Mouse (Mus musculus) mouse trophoblast stem cell (cell line): ENCODE measurements around the gene Slco4c1.

ENCODE experiments used
- in situ Hi-C, 2 experiments: fragments of 300-500 bp; cut with MseI, MboI; formaldehyde crosslinking; loops; 2 replicates in 1 of 2; 3 replicates in 1 of 2; pipeline ENCODE4 v1.15.1; 2025

Slco4c1 gene

DNA sequence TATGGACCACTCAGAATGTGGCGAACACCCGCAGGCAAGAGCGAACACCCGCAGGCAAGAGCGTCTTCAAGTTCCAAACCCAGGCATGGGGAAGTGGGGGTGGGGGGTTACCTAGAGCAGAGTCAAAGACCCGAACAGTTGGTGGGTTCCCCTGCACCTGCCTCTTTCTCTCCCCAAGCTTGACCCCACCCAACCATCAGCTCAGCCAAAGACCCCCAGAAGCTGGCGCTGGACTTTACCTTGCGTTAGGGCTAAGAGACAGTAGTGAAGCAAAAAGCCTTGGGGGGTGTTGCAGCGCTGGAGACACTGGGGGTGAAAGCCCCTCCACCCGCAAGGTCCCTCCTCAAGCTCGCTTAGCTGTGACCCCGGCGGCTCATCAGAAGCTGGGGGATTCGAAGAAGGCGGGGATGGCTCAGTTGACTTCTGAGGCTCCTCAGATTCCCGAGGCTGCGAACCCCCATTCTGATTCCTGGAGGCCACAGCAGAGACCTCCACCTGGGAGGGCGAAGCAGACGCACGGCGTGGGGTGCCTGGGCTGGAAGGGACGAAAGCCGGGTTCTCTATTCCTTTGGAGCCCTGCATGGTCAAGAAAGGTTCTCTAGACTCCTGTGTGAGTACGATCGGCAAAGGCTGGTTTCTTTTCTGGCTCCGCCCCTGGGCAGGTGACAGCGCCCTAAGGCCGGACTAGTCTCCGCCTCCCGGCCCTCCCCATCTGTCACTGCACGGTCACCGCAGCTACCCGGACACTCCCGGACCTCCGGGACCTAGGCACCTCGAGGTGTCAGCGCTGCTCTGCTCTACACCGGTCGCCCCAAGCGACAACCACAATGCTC, at the start of gene Slco4c1:
Gene Slco4c1, minus strand, starts transcription at position 644 of the 833 bp plus-strand sequence.
- in situ Hi-C loops: no loop called here

DNA sequence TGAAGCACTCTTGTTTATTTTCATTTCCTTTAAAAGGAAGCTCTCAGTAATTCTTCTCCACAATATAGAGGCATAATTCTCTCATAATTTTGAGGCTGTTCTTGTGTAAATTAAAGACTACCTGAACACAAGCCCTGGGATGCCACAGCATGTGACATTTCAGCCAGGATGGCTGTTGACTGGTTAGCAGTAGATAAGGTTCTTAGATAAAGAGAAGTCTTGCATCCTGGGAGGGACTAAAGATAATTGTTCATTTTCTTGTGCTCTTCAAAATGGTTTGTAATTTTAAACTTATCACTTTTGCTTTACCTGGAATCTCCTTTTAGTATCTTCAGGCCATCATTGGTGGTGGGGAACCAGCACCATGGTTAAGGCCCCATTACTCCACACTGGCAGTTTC, 45.4 kb upstream of the Slco4c1 start:
- in situ Hi-C loops: no loop called here

DNA sequence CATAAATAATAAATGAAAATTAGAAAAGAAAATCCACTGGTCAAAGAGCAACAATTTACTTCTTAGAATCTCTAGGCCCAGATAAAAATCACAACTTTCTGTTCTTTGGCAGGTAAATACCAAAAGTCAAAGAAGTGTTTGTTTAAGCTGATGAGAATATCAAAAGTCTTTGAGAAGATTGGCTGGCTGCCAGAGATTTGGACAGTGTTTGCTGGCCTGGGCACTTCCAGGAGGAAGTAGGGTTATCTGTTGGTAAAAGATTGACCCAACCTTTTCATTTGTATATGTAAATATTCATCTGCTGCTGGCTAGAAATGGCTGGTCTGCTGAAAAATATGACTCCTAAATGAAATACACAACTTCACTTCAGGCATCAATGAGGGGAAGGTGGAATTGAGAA, 11.8 kb upstream of the Slco4c1 start:
- in situ Hi-C loops: no loop called here

DNA sequence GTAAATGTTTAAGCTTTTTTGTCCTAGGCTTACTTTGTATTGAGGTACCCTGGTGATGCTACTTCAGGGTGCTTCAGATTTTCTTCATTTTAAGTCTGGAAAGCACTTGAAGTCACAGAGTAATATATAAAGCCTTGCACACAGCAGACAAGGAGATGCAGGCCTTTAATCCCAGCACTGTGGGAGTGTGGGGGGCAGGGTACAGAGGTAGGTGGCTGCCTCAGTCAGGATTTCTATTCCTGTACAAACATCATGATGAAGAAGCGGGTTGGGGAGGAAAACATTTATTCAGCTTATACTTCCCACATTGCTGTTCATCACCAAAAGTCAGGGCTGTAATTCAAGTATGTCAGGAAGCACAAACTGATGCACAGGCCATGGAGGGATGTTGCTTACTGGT, 6.6 kb upstream of the Slco4c1 start:
- in situ Hi-C loops: no loop called here

DNA sequence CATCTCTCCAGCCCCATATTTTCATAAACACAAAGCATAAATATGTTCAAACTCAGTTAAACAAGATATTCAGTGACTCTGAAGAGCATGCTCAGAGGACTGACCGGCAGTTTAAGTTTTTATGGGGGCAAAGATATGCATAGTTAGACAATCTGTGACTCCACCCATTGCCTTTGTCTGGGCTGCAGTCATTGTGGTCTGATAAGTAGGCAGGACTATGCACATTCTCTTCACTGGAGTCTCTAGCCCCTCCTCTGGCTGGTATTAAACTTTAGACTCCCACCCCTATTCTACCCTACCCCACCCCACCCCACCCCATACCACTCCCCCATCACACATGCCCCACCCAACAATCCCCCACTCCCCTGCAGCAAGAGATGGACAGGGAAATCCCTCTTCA, 4.1 kb upstream of the Slco4c1 start:
- in situ Hi-C loops: no loop called here

DNA sequence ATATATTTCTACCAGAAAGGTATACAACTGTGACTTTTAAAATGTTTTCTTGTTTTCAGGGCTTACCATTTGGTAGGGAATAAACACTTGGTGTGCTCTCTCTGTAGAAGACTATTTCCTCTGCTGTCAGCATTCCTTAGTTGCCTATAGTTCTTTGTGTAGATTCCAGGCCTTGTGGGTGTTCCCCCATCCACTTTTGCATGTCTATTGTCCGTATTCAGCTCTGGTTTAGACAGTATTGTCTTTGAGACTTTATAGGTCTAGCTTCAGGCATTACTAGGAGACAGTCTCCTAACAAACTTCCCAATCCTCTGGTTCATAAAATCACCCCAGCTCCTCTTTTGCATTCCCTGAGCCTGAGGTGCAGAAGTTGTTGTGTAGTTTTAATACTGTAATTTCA, 2.7 kb upstream of the Slco4c1 start:
- in situ Hi-C loops: no loop called here

DNA sequence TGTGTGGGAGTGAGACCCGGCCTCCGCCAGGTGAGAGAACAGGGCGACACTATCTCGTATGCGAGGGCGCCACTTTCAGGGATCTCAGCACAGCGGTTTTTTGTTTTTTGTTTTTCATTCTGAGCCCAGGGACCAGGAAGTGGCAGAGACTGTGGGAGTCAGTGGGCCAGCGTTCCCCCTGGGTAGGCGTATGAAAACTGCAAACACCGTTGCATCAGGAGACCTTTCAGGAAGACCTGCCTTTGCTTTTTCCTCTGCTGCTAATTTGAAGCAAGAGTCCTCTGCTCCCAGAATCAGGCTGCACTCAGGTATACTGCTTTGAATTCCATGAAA, 356 bp upstream of the Slco4c1 start:
- in situ Hi-C loops: no loop called here

DNA sequence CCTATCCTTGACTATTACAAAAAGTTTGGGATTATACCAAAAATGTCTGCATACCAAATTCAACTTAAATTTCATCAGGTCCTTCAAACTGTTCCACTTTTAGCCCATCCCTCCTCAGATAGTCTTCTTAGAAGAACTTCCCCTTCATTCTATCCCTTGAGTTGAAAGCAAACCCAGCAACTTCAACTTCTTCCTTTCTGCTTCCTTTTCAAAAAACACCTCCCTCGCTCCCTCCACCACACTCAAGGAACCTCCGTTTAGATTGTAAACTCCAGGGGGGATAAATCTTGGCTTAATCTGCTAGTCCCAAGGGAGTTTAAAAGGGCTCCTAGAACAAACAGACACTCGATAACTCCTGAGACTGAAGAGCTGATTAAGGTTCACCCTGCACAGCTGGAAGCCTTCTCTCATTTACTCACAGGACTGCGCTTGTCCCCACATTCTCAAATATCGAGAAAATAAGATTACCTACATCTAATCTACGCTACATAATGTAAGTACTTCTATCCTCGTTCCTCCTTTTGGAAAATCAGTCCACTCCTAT, 1.1 kb downstream of the Slco4c1 start:
- in situ Hi-C loops: no loop called here

DNA sequence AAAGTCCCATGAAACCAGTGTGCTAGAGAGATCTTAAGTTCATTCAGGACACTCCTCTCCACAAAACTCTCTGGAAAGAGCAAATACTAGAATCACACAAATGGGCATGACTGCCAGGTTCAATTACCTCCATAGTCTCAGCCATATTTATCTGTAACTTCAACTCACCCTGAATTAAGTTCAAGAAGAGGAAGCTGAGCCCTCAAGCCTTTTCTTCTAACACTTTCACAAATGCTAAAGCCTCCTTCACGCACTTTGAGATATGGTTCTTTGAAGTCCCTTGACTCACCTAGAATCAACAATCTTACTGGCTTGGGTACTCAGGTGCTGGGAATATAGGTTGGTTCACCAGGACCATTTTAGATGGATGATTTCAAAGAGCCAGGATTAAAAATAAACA, 3.2 kb downstream of the Slco4c1 start:
- in situ Hi-C loops: no loop called here

DNA sequence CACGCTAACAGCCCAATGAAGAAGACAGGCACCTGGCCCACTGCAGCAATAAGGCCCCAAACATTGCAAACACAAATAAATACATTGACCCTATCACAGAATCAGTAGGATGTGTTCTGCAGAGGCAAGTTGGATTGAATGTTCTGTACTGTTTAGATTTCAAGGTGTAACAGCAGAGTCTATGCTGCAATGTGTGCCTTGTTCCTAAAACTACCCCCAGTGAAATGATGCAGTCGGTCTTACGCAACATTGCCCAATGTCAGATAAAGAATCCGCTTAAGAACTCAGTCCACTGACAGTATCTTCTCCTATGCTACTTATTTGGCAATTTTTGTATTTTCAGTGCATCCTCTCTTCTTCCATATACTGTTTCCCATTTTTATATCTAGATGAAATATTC, 6.0 kb downstream of the Slco4c1 start:
- in situ Hi-C loops: no loop called here

DNA sequence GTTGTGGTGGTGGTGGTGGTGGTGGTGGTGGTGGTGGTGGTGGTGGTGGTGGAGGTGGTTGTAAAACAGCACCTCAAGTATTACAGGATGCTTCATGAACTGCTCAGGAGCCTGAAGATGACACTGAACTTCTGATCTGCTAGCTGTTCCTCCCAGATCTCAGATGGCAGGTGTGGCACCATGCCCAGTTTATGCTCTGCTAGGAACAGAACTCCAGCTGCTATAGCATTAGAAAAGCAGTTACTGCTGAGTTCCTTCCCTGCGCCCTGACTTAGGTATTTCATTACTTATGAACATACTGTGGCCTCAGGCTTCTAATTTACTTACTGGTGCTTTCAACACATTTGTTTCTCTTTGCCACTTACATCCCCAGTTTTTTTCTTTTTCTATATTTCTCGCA, 7.9 kb downstream of the Slco4c1 start:
- in situ Hi-C loops: no loop called here

DNA sequence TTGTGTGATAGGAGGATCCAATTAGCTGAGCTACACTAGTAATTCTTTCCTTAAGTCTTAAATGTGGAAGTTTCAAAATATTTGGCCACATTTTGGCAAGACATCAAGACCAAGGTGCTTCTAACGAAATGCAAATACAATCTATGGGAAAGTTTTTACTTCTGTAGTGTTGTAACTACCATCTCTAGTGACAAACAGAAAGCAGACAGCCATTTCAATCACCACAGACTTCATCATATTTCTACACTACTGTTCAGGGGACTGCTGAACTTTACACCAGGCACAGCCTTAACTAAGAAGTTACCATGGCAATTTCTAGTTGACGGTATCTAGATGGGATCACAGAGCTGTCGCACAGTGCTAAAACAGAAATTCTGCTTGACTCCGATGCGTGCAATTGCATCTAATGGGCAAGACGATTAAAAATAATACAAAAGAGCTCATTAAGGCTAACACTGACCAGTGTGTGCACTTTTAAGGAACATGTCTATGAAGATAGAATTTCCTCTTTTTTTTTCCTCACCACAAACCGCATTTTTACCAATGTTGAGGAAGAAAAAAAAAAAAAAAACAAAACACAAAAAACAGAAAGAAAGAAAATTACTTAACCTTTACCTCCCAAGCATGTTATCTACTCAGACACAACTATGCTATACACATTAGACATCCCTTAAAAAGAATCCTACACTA, 11.8 kb downstream of the Slco4c1 start:
- in situ Hi-C loops: no loop called here

DNA sequence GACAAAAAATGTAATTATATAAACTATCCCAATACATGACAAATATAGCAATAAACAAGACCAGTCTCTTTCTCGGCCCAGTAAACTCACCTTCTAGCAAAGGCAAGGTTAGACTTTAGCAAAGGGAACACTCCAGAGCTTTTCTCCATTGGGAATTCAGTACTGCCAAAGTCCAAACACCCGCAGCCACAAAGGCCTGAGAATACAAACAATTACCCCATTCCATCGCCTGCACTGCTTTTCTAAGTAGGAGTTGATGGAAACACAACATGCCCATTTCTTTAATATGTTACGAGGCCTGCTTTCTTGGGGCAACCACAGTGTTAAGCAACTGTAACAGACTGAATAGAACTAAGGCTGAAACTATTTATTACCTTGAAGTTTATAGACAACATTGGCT, 18.4 kb downstream of the Slco4c1 start:
- in situ Hi-C loops: no loop called here

DNA sequence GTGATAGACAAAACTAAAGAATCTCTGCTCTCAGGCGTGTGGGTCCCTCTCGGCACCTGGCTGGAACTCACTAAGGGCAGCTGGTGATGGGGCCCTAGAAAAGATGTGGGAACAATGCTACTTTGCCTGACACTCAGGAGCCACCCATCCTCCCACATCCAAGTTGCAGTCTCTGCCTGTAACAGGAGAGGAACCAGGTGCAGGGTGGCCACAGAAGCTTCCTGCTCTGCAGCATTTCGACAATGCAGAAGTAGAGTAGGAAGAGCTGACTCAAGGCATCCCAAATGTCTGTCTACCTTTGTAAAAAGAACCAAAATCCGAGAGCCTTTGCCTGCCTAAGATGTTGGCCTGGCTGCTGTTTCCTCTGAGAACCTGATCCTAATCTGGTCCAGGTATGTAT, 22.9 kb downstream of the Slco4c1 start:
- in situ Hi-C loops: loop anchor here (5.0 kb wide), 1 partner anchor 168 kb away; no protein-coding TSS in a partner anchor

DNA sequence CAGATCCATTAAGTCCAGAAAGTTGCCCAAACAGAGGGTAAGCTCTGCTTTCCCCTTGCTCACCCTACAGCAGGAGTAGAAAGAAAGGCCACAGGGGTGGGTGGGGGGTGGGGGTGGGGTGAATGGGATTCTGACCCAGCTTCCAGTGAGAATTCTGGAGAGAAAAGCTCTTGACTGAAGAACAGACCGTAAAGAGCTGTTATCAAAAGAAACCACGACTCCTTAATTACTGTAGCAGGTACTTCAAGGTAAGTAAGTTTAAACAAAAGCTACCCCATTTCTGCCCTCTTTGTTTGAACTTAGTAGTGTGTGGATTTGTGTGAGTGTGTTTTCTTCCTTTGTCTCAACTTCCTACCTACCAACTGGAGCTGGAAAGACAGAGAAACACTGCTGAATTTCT, 23.4 kb downstream of the Slco4c1 start:
- in situ Hi-C loops: loop anchor here (5.0 kb wide), 1 partner anchor 169 kb away; no protein-coding TSS in a partner anchor

DNA sequence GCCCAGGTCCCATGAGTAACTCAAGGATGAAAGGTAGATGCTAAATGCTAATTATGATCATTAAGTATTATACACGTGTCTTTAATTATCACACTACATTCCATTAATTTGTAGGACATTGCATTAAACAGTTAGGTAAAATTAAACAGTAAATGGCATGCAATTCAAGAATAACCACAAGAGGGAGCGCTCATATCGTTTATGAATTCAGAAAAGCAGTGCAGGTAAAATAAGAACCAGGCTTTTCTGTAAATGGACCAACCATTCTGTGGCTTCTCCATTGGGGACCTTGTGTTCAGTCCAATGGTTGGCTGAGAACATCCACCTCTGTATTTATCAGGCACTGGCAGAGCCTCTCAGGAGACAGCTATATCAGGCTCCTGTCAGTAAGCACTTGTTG, 25.2 kb downstream of the Slco4c1 start:
- in situ Hi-C loops: loop anchor here (5.0 kb wide), 1 partner anchor 171 kb away; no protein-coding TSS in a partner anchor

DNA sequence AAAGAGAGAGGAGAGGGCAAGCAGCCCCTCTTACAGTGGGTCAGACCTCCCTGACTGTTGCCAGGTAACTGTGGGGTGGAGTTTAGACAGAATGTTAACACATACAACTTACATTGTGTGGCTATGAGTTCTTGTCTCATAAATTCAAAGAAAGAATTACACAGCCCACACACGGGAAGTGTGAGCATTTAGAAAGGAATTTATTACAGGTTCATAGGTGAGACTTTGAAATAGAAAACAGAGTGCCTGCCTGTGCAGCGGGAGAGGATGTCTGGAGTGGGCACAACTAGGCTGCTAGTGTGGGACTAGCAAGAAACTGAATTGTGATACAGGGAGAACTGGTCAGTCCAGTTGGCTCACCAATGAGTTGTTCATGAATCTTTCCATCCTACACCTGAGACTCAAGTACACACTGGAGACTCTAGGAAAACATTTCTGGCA, 66.7 kb downstream of the Slco4c1 start:
- in situ Hi-C loops: no loop called here

DNA sequence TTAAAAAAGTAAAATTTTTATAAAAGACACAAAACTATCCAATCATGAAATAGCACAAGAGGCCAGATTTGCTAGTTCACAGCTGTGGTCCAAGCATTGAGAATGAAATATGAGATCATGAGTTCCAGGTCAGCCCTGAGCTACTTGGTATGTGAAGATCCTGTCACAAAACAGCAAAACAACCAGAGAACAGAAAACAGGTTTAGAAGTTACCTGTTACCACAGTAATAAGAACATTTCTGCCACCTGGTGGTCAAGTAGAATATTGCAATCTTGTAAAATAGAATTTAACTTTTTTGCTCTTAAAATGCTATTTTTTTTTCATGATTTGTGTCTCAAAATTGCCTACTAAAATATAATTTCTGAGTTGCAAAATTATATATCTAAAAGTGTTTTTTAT, 70.4 kb downstream of the Slco4c1 start:
- in situ Hi-C loops: no loop called here

DNA sequence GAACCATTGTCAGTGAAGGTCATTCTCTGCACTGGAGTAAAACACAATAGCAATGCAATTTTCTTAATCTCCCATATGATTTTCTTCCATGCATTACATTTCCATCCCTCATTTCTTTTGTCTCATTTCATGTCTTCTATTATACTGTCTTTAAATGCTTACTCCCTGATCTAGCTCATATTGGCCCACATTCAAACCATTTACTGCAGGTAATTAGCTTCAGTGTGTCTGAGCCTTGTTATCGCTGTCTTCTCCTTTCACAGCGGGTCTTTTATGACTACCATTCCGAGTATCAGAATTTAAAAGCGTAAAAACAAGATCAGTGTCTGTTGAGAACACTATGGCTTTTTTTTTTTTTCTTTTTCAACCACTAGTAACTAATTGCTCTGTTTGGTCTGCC, 77.3 kb downstream of the Slco4c1 start:
- in situ Hi-C loops: no loop called here

DNA sequence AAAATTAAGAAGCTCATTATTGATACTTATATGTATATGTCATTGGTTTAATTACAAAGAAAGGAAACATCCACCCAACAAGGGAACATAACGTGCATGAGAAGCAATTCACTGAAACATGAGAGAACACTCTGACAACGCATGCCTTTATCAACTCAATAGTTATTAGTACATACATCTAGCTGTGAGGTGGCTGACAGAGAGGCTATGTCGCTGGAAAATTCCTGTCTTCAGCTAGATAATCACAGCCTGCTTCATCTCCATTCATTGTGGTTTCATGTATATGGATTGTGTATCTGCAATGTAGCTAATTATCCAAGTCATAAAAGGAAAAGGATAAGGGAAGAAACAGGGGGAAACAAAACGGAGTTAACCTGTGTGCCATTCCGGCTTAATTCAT, 77.7 kb downstream of the Slco4c1 start:
- in situ Hi-C loops: no loop called here

DNA sequence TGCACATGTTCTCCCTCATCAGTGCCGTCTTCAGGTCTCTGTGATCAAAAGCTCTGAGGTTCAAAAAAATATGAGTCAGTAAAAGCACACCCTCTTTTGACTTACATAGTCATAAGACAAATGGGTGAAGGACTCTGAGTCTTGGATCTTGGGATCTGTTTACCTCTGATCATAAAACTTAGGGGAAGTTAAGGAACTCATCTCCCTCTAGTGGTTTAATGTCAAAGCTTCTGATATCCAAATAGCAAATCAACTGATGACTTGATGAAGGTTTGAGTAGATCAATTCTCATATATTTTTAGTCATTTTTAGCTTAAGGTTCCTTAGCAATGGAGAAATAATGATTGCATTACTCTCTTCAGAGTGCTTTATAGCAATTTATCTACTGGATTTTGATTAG, 82.7 kb downstream of the Slco4c1 start:
- in situ Hi-C loops: no loop called here

DNA sequence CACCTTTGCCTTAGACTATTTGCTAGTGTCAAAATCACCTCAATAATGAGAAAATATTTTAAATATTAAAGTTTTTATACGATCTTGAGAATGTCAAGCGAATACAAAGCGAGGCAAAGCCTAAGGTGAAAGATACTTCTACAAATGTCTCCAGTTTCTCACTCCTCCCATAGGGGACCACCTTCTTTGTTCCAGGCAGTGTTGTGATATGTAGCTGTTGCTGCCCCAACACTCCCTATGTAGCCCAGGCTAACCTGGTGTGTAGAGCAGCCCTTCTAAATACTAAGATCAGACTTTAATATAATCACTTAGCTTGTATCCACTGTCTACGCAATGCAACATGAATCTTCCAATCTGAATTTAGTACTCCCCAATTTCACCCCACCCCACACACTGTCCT, 97.8 kb downstream of the Slco4c1 start:
- in situ Hi-C loops: no loop called here

DNA sequence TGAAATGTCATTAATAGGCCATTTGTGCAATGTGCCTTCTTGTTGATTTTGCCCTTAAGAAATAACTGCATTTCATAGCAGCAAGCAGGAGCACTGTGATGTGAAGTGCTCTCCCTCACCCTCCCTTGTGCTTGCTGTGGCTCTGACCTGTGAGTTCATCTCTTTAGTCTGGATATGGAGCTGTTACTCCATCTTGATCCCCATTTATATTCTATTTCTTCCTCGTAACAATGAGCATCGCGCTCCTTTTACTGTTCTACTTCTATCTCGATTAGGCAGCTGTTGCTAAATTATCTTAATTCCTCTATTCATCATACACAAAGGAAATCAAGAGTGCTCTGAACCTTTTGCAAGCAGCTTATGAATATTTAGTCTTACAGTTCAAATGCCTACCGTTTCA, 98.3 kb downstream of the Slco4c1 start:
- in situ Hi-C loops: no loop called here
